Mouse (Mus musculus) forebrain, embryonic 11.5 days (tissue): Measurements from ENCODE around the gene Fzd5. TPM values are rescaled to one million over a fixed set of nuclear protein-coding genes. Genes with fewer than 3 reads are reported as not detected.

ENCODE experiments used
- ATAC-seq: fragments of 200-750 bp; cut with Nextera tagmentation; replicated peaks from 2 replicates; pipeline ENCODE4 v1.8.0; 2017; ENCODE audit warnings: moderate TSS enrichment; ENCODE audit not compliant: low FRiP score
- DNase-seq: peaks from one replicate; pipeline ENCODE4 v3.0.0-alpha.2; 2017; ENCODE audit warnings: low spot score
- H3K27ac ChIP-seq: fragments of 300-500 bp; sonication (generic); 2 replicates; pipeline ENCODE4 v1.5.1; 2014; ENCODE audit warnings: low read depth, low read length
- H3K27me3 ChIP-seq: fragments of 300-500 bp; sonication (generic); 2 replicates; pipeline ENCODE4 v1.6.1; 2014; ENCODE audit warnings: mild to moderate bottlenecking, low read length, mixed read lengths; ENCODE audit not compliant: control insufficient read depth, insufficient read depth
- H3K36me3 ChIP-seq: fragments of 300-500 bp; sonication (generic); 2 replicates; pipeline ENCODE4 v1.6.1; 2014; ENCODE audit warnings: mild to moderate bottlenecking, low read length, moderate library complexity, mixed read lengths; ENCODE audit not compliant: control insufficient read depth, insufficient read depth
- H3K4me1 ChIP-seq: fragments of 300-500 bp; sonication (generic); replicated peaks from 2 replicates; pipeline ENCODE4 v1.6.1; 2014; ENCODE audit warnings: low read length, mixed read lengths; ENCODE audit not compliant: control insufficient read depth, insufficient read depth
- H3K4me2 ChIP-seq: fragments of 300-500 bp; sonication (generic); 2 replicates; pipeline ENCODE4 v1.6.1; 2014; ENCODE audit warnings: low read depth, mild to moderate bottlenecking, low read length, moderate library complexity, mixed read lengths; ENCODE audit not compliant: severe bottlenecking
- H3K4me3 ChIP-seq: fragments of 300-500 bp; sonication (generic); 2 replicates; pipeline ENCODE4 v1.5.1; 2014; ENCODE audit warnings: low read depth, low read length
- H3K9ac ChIP-seq: fragments of 300-500 bp; sonication (generic); 2 replicates; pipeline ENCODE4 v1.6.1; 2014; ENCODE audit warnings: low read length
- H3K9me3 ChIP-seq: fragments of 300-500 bp; sonication (generic); 2 replicates; pipeline ENCODE4 v1.6.1; 2016; ENCODE audit warnings: low read length, mixed read lengths; ENCODE audit not compliant: control insufficient read depth
- WGBS: fragments of 180-500 bp; shearing (Covaris S2); extraction: QIAGEN DNeasy Blood & Tissue Kit; methylation state at CpG from one replicate; pipeline ENCODE4 v1.1.7; 2014; 5-methylcytosine and 5-hydroxymethylcytosine counted together
- polyA plus RNA-seq: library from polyadenylated mRNA; unstranded; fragments of >200 nt; fragmentation: Nextera tagmentation; extraction: Ambion mirVana; gene quantifications from 2 replicates; pipeline ENCODE4 v1.2.1, GENCODE M21; 2014

Gene Fzd5
- 0.95 and 1.0 TPM in 2 replicates for polyA plus RNA-seq

DNA sequence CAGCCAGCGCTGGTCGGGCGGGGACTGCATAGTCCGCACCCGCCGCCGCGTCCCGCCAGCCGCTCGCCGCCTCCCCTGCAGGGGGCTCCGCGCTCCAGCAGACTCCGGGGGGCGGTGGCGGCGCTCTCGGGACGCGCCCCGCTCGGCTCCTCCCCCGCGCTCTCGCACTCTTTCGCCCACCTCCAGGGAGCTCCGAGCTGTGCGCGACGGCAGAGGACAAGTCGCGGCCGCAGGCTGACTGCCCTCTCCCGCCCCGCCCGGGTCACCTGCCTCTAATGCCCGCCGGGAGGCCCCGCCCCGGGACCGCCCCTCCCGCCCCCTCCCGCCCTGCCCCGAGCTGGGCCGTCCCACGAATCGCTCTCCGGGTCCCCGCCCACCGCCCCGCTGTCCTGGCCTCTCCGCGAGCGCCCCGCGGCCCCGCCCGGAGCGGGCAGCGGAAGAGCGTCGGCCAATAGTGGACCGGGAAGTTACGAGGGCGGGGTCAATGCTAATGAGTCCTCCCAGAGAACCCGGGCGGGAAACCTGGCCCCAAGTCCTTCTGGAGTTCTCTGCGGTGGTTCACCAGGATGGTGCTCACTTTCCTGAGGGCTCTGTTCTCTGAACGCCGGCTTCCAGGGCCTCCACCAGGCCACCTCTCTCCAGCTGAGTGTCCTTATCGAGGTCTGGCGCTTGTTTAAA lies at the start of gene Fzd5:
Fzd5 (minus strand) TSS at position 250 of the 678 bp plus-strand sequence.
- H3K4me1 ChIP-seq: peaks cover 27% of the 10 kb centered on the region
- H3K27ac ChIP-seq: 0 out of 2 replicates have a peak within 1 kb of the TSS, but pooled peaks have one; percentile 25
- peak within 1 kb of the TSS; percentile 63 for H3K9ac ChIP-seq
- peaks cover 44% of the 10 kb centered on the region for H3K27me3 ChIP-seq
- H3K36me3 ChIP-seq: no peaks in the 10 kb centered on the region
- H3K4me2 ChIP-seq: peak within 1 kb of the TSS; percentile 98
- DNase-seq (peak; percentile 97), ATAC-seq (peak; percentile 93)
- peak within 1 kb of the TSS; percentile 59 for H3K4me3 ChIP-seq
- H3K9me3 ChIP-seq: no peaks in the 10 kb centered on the region
- WGBS: 1% methylated on average over 48 of the region's 73 CpGs

DNA sequence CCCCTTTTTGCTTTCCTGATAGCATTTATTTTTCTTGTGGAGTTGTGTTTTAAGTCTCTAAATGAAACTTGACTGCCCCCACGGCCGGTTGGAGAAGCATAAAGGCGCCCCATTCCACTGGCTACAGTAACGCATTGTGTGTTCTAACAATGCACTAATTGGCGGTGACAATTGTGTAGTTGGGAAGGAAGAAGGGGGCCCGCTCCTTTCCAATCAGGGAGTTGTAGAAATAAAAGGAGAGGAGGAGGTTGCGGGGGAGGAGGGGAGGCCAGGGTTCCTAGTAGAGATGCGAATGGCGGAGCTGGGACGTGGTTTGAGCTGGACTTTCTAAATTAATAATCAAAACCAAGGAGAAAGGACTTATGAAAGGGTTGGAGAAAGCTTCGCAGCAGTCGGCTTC lies 42.3 kb upstream of the Fzd5 start:
- no peaks in the 10 kb centered on the region for H3K36me3 ChIP-seq
- no peaks in the 10 kb centered on the region for H3K9me3 ChIP-seq
- H3K9ac ChIP-seq: no peak overlapping the region
- peaks cover 10% of the 10 kb centered on the region; the same call in 1 of the 2 replicates for H3K4me1 ChIP-seq
- DNase-seq: peak; percentile 65
- peaks cover 28% of the 10 kb centered on the region for H3K27me3 ChIP-seq
- no peak overlapping the region; the same call in 1 of the 2 replicates for H3K4me3 ChIP-seq
- H3K4me2 ChIP-seq: peak overlapping the region; percentile 34
- peak overlapping the region; percentile 65 for H3K27ac ChIP-seq
- ATAC-seq: peak; percentile 80
- WGBS: 13% methylated on average over 12 of the region's 12 CpGs

GRCm38 (mm10) chr1:64779415-64779814 lies 41.9 kb upstream of the Fzd5 start:
- 13% methylated on average over 5 of the region's 5 CpGs for WGBS
- Histone ChIP-seq H3K27me3 (peaks cover 28% of the 10 kb centered on the region), H3K4me1 (peaks cover 10% of the 10 kb centered on the region; the same call in 1 of the 2 replicates), H3K4me3 (no peak overlapping the region), H3K9ac (no peak overlapping the region), H3K36me3 (no peaks in the 10 kb centered on the region), H3K9me3 (no peaks in the 10 kb centered on the region), H3K27ac (peak overlapping the region; percentile 65), H3K4me2 (peak overlapping the region; percentile 34)
- DNase-seq (peak; percentile 59), ATAC-seq (peak; percentile 73)

DNA sequence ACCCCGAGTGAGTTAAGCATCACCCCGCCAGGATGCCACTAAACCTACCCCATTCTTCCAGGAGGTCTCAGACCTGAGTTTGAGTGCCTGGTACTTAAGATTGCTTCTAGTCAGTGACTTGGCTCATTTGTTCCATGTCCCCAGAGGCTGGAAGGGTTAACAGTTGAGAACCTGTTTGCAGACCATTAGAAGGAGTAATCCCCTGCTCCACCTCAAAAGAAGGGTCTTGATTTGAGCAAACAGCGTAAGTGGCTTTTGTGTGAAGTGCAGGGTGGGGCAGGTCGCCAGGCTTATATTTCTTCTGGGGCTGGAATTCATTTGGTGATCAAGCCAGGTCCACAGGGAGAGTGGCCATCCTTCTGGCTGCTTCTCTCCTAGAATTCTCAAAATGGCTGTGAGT lies 35.8 kb upstream of the Fzd5 start:
- H3K27me3 ChIP-seq: peaks cover 14% of the 10 kb centered on the region
- H3K9ac ChIP-seq: no peak overlapping the region
- no peaks in the 10 kb centered on the region for H3K36me3 ChIP-seq
- no peak overlapping the region for H3K4me2 ChIP-seq
- WGBS: 62% methylated on average over 4 of the region's 4 CpGs
- DNase-seq: no peak
- no peak for ATAC-seq
- no peaks in the 10 kb centered on the region for H3K9me3 ChIP-seq
- no peak overlapping the region for H3K27ac ChIP-seq
- no peaks in the 10 kb centered on the region for H3K4me1 ChIP-seq
- no peak overlapping the region for H3K4me3 ChIP-seq

GRCm38 (mm10) chr1:64770169-64770568 lies 32.6 kb upstream of the Fzd5 start:
- no peak overlapping the region for H3K27ac ChIP-seq
- no peaks in the 10 kb centered on the region for H3K9me3 ChIP-seq
- H3K27me3 ChIP-seq: peaks cover 2% of the 10 kb centered on the region; the same call in 1 of the 2 replicates
- no peaks in the 10 kb centered on the region for H3K4me1 ChIP-seq
- no peak overlapping the region for H3K4me2 ChIP-seq
- WGBS: 55% methylated on average over 6 of the region's 6 CpGs
- no peak overlapping the region for H3K4me3 ChIP-seq
- no peaks in the 10 kb centered on the region for H3K36me3 ChIP-seq
- H3K9ac ChIP-seq: no peak overlapping the region
- DNase-seq (no peak), ATAC-seq (no peak)

- DNase-seq: no peak
- 80% methylated on average over 4 of the region's 4 CpGs for WGBS
- H3K4me3 ChIP-seq: no peak overlapping the region
- no peak overlapping the region for H3K4me2 ChIP-seq
- no peak overlapping the region for H3K9ac ChIP-seq
- H3K4me1 ChIP-seq: no peaks in the 10 kb centered on the region
- H3K27me3 ChIP-seq: no peaks in the 10 kb centered on the region
- no peaks in the 10 kb centered on the region for H3K9me3 ChIP-seq
- H3K27ac ChIP-seq: no peak overlapping the region
- no peaks in the 10 kb centered on the region for H3K36me3 ChIP-seq
- ATAC-seq: no peak
Observed at GRCm38 (mm10) chr1:64761646-64762045, 24.1 kb upstream of the Fzd5 start.

DNA sequence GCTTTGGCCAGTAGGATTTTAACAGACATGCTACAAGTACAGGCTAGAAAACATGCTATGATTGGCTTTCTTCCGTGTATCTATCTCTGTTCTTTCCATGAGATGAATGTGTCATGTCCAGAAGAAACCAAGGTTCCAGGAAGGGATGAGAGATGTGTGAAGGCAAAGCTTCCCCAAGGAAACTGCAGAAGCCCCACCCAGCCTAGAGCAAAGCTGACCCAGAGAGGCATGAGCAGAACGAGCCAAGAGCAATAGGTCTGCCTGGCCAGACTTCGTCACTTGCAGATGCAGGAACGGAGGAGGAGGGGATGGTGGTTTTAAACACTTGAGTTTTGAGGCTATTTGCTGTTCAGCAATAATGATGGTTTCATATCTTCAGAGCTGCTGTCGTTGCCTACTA lies 20.2 kb upstream of the Fzd5 start:
- Histone ChIP-seq H3K36me3 (no peaks in the 10 kb centered on the region), H3K27ac (no peak overlapping the region), H3K4me3 (no peak overlapping the region), H3K4me2 (no peak overlapping the region), H3K4me1 (no peaks in the 10 kb centered on the region), H3K9ac (no peak overlapping the region), H3K27me3 (no peaks in the 10 kb centered on the region), H3K9me3 (no peaks in the 10 kb centered on the region)
- WGBS: 89% methylated on average over 5 of the region's 5 CpGs
- no peak for DNase-seq
- ATAC-seq: no peak

- H3K36me3 ChIP-seq: no peaks in the 10 kb centered on the region
- ATAC-seq (no peak), DNase-seq (no peak)
- no peak overlapping the region for H3K4me3 ChIP-seq
- no peak overlapping the region for H3K9ac ChIP-seq
- H3K4me2 ChIP-seq: no peak overlapping the region
- no peaks in the 10 kb centered on the region for H3K9me3 ChIP-seq
- H3K27ac ChIP-seq: no peak overlapping the region
- no peaks in the 10 kb centered on the region for H3K27me3 ChIP-seq
- no peaks in the 10 kb centered on the region for H3K4me1 ChIP-seq
- WGBS: 23% methylated on average over 2 of the region's 2 CpGs
Observed at GRCm38 (mm10) chr1:64757254-64757653, 19.7 kb upstream of the Fzd5 start.

DNA sequence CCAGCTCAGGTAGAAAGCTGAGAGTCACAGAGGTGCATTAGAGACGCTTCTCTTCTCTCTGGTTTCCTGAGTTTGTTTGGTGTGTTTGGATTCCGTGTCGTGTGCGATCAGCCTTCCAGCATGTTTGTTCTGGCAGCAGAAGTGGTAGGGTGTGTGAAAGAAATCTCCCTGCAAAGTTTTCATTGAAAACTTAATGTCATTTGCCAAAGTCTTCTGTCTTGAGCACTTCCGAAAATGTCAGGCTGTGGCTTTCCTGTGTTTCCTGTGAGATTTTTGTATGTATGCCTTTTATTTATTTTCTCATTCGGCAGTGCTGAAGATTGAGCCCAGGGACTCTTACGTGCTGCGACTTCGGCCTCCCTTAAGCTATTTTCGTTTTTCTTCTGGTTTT lies 19.1 kb upstream of the Fzd5 start:
- no peaks in the 10 kb centered on the region for H3K4me1 ChIP-seq
- 80% methylated on average over 10 of the region's 10 CpGs for WGBS
- no peak overlapping the region for H3K4me3 ChIP-seq
- ATAC-seq (no peak), DNase-seq (no peak)
- H3K36me3 ChIP-seq: no peaks in the 10 kb centered on the region
- H3K4me2 ChIP-seq: no peak overlapping the region
- H3K9ac ChIP-seq: no peak overlapping the region
- H3K27ac ChIP-seq: no peak overlapping the region
- H3K27me3 ChIP-seq: no peaks in the 10 kb centered on the region
- no peaks in the 10 kb centered on the region for H3K9me3 ChIP-seq
